In the genomic region with DNA sequence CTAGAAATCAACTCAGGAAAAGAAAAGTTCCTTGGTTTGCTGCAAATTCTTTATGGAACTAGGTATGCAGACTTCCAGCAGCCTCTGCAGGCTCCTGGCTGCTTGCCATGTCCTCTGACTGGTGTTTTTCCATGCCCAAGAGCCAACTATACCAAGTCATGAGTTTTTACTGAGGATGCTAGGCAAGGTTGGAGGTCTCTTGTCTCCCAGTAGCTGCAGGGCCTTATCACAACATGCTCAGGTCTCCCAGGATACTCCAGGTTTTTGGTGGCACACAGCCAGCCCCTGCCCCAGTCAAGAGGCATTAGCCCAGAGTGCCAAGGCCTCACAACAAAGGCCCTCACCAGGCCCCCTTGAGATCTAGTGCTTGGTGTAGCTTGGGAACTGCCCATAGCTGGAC, we compare ENCODE assay signal across 9 mouse cellular contexts.
A peak's percentile ranks its signal among the peaks of the same experiment; 100 is the strongest.
DNase-seq lines count a peak whose midpoint lies in the region.
"Had no signal": no experiment of that assay in that cellular context is flagged by ENCODE, and none has a peak within 500 bp of the region (broad histone marks: within the 10 kb centered on the region; RNA-seq: fewer than 3 reads in every experiment).

No protein-coding gene starts in this region.

- DNase-seq in gastrocnemius, postnatal 10 days, result peak; percentile 2
- DNase-seq in gastrocnemius, adult 18-20 months (ENCODE audit: low spot score), result no peak
- DNase-seq in NIH3T3 (ENCODE audit: low read depth), result peak; percentile 13
- DNase-seq in cerebellum, adult 9-10 months, result peak; percentile 19
- DNase-seq in kidney, postnatal 36 days, result peak; percentile 4 to 37
- DNase-seq in urinary bladder, postnatal 10 days (ENCODE audit: low spot score), result no peak
- DNase-seq in layer of hippocampus, postnatal 36 days, result no peak
- no peak for DNase-seq in thymus, postnatal 36 days
- DNase-seq: thymus, adult 18-20 months had no signal

Comparison
In these comparisons a context has a peak if more than half of its experiments do, and no peak if none do; other contexts are left out.
1. DNase-seq: peak in gastrocnemius, postnatal 10 days (single experiment), NIH3T3 (single experiment), cerebellum, adult 9-10 months (single experiment) and kidney, postnatal 36 days (2 of 2); none in gastrocnemius, adult 18-20 months (single experiment), urinary bladder, postnatal 10 days (single experiment), layer of hippocampus, postnatal 36 days (0 of 2) and thymus, postnatal 36 days (0 of 2).